Mouse (Mus musculus) embryonic fibroblast, embryonic 13.5 days (primary cell): ENCODE measurements at regions not wholly inside any gene's neighbourhood (a gene's known extent, or its start where the extent isn't known, plus 50 kb on each side); places are given as distances from the start of the nearest gene placed in this dataset.

Experiments used
- CTCF ChIP-seq: IDR thresholded peaks from 2 replicates; pipeline ENCODE4 v1.5.1; 2011; ENCODE audit warnings: mild to moderate bottlenecking, control low read depth, low read length, moderate library complexity, borderline replicate concordance; ENCODE audit not compliant: insufficient read depth
- POLR2A ChIP-seq: IDR thresholded peaks from 2 replicates; pipeline ENCODE4 v1.6.1; 2011; ENCODE audit warnings: low read depth, mild to moderate bottlenecking, control low read depth, low read length, moderate library complexity

- no peak for TF ChIP-seq CTCF
- TF ChIP-seq POLR2A: no peak
Observed at GRCm38 (mm10) chr4:56084205-56084604, 551.9 kb upstream of the Klf4 start.
